Mouse (Mus musculus) urinary bladder, postnatal 14 days (tissue): ENCODE data around the gene Zbtb39.
A peak's percentile ranks its signal among the peaks of the same experiment; 100 is the strongest.
"Not testable (repeated sequence)": the region's sequence is repeated elsewhere in the genome, so short reads cannot be mapped to it uniquely, and the experiment has no call there.

Experiments
- DNase-seq: peaks from one replicate; pipeline ENCODE4 v3.0.0; 2021; ENCODE audit warnings: low spot score

The Zbtb39 gene

DNA sequence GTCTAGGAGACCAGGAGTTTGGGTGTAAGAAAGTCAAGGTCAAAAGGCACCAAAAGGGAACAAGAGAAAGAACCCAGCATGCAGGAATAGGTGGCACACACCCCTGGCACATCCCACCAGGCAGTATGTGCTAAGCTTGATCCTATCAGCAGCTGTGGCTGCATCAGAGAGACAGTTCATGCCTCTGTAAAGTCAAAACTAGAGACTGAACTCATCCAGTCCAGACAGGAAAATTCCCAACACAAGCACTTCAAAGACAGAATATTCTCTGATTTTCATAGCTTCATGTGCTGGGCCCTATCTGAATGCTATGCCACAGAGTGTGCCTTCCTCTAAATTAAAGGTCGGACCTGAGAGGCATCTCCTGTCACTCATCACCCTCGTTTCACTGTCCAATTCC, 1.8 kb upstream of the Zbtb39 start:
- no peak for DNase-seq

DNA sequence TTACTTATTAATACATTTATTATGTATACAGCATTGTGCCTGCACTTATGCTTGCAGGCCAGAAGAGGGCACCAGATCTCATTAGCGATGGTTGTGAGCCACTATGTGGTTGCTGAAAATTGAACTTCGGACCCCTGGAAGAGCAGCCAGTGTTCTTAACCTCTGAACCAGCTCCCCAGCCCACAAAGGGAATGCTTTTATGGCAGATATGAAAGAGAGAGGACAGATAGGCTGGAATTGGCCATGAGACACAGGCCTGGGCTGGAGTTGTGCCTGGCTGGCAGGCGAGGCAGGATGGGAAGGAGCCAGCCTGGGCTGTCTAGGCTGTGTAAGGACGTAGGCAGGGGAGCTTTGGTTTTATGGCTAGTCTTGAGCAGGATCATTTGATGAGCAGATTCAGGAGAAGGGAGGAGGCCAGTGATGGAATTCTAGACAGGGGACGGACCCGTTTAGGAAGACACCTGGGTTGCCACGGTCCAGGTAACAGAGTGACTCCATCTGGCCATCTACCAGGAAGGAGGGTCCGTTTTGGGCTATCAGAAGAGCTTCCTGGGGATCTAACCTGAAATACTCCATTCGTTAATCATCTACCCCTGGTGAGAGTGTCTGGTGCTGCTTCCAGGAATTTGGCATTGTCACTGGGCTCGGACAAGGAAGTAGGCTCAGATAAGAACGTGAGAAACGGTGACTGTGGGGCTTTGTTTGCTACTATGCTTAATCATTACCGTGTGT, 1.0 kb upstream of the Zbtb39 start:
- DNase-seq: peak; percentile 46

DNA sequence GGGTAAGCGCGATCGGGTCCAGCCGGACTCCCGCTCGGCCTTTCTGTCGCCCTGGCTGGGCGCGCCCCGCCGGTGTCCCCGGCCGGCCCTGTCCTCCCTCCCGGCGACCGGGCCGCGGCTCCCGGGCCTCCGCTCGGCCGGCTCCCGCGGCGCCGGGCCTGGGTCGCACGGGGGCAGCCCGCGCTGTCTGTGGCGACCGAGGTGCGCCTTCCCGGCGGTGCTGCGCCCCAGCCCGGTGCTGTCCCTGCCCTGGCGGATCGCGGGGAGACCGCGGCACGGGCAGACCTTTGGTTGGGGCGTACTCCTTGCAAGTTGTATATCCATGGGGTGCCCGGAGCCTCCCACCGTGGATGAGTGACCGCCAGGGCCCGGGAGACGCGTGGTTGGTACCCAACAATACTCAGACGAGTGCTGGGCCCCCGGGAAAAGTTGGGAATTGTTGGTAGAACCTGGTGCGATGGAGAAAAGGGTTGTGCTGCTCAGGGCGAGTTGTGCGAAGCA, 373 bp downstream of the Zbtb39 start:
- DNase-seq: no peak

DNA sequence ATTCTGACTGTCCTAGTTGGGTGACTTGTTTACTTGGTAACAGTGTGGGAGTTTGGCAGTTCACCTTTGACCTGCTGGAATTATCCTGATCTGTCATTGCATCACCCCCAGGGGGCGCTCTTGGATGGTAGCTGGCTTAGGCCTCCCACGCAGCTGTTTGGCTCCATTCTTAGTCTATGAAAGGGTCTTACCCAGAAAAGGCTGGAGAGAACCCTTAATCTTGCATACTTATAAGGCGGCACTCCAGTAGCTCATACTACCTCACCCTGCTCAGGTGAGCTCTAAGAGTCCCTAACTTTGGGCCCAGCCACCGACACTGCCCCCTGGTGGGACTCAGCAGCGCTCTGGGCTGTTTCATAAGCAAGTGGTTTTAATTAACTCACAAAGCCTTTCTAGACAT, 5.3 kb downstream of the Zbtb39 start:
- peak; percentile 33 for DNase-seq

DNA sequence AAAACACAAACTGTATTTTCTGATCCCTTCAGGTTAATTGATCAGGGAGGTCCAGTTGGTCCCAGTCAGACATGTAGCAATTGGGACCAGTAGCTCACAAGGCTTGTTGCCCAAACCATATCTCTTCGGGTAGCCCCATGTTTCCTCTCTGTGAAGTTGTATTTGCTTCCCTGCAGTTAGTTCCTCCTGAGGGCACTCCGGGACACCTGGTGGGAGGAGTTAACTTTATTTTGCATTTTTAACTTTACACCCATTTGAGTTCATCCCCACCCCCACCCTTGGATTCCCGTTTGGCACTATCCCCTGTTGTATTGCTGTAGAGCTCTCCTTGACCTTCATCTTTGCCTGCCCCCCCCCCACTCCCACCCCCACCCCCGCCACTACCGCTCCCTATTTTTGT, 6.5 kb downstream of the Zbtb39 start:
- DNase-seq: no peak

DNA sequence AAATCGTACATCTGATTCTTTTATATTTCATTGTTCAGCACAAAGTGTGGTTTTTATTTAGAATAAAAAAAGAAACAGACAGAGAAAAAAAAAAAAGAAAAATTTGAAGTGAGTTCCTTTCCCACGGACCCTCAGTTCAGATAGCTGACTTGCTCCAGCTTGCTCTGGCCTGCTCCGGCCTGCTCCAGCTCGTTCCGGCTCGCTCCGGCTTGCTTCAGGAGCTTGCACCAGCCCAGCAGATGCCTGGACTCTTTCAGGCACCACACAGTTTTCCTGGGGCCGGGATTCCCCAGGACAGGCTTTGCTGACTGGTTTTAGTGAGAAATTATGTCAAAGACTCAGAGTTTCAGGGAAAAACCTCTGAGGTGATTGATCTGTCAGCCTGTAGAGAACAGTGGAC, 7.9 kb downstream of the Zbtb39 start:
- no peak for DNase-seq

DNA sequence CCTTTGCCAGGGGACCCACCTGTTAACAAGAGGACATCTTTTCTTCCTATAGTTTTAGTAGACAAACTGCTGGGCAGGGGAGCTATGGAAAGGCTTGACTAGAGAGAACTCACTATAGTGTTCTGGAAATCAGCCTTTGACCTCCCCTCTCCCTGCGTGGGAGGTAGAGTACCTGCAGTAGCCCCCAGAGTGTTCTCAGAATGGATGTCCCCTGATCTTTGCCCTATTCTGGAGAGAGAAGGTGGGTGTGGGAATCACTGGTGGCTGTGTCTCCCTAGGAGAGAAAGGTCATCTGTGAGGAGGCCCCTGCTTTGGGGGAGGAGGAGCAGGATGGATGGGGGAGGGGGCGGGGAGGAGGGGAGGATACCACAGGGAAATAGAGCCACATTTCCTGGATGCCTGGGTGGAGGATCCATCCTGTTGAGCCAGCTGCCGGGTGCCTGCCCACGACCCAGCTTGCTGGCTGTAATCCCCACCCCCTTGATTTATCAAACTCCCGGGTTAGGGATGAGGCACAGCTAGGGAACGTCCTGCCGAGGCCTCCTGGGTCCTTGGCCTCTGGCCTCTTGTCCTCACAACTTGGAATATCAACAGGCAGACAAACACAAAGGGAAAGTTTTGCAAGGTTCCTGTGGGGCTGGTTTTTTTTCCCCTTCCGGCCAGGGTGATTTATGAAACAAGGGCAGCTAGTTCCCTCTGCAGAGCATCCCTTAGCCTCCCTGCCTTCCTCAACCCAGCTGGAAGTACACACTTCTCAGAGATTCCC, 9.7 kb downstream of the Zbtb39 start:
- DNase-seq: no peak

DNA sequence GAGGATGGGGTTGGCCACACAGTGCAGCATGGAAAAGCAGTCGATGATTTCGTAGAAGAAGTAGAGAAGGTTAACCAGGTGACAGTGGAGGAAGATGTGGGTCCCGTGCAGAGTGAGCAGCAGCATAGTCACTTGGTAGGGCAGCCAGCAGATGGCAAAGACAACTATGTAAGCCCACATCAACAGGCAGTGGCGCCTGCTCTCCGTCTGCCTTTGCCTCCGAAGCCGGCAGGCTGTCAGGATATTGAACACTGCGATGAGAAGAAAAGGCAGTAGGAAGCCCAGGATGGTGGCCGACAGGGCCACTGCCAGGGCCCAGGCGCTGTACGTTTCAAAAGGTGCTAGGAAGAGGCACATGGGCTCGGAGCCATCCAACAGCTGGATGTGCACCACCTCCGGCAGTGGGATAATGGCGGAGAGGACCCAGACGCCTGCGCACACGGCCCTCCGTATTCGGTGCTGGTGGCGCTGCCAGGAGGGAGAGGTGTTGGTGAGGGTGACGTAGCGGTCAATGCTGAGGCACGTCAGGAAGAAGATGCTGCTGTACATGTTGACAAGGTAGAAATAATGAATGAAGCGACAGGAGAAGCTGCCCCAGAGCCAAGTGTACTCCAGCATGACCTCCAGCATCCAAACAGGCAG, 10.9 kb downstream of the Zbtb39 start:
- no peak for DNase-seq

DNA sequence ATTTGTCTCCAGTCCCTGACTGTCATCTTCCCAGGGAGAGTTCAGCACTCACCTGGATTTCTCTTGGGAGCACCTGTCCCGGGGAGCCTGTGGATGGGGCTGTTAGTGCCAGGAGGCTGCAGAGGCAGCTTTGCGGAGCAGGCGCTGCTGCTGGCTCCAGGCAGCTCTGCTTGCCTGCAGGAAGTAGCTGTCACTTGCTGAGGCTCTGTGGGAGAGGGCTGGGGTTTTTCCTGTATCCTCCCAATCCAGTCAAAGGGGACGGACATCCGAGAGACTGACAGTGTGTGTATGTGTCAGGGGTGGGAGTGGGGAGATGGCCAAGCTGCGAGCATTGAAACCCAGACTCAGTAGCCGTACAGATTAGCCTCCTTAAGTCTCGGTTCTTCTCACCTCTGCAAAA, 12.2 kb downstream of the Zbtb39 start, which contains the start of gene Gpr182:
TSS of gene Gpr182 (minus strand) at position 185 of the 400 bp plus-strand sequence.
- DNase-seq: no peak

DNA sequence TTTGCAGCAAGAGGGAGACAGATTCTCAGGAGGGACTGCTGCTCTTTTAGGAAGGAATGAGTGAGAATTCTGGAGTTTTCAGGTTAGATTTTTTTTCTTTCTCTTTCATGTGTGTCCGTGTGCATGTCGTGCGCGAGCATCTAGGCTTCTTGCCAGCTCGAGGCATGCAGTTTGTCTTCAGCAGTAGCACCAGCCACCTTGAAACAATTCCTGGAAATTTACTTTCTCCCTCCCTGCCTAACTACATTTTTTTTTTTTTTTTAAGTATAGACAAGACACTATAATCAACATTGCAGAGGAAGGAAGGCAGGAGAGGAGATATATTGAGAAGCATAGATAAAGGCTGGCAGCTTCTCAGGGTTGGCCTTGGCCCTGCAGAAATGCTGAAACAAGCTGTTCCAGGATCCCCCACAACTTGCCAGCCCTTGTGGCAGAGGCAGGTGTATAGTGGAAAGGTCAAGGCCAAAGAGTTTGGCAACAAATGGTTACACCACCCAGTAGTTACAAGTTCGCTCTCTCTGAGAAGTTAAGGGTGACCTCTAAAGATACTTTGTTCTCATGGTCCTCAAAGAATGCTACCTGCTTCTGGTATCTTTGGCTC, 15.3 kb downstream of the Zbtb39 start:
- no peak for DNase-seq

DNA sequence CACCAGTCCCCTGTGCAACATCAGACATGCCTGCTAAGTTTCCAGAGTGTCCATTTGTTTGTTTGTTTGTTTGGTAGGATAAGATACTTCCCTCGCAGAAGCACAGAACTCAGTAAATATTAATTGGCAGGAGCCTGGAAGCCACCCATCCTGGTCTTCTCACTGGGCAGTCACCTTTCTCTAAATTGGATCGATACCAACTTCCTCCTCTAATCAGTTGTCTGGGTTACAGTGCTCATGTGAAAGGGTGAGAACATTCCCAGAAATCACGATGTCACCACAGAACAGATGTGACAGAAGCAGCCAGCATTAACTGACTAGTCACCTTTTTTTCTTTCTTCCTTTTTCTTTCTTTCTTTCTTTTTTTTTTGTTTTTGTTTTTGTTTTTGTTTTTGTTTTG, 15.9 kb downstream of the Zbtb39 start:
- no peak for DNase-seq

DNA sequence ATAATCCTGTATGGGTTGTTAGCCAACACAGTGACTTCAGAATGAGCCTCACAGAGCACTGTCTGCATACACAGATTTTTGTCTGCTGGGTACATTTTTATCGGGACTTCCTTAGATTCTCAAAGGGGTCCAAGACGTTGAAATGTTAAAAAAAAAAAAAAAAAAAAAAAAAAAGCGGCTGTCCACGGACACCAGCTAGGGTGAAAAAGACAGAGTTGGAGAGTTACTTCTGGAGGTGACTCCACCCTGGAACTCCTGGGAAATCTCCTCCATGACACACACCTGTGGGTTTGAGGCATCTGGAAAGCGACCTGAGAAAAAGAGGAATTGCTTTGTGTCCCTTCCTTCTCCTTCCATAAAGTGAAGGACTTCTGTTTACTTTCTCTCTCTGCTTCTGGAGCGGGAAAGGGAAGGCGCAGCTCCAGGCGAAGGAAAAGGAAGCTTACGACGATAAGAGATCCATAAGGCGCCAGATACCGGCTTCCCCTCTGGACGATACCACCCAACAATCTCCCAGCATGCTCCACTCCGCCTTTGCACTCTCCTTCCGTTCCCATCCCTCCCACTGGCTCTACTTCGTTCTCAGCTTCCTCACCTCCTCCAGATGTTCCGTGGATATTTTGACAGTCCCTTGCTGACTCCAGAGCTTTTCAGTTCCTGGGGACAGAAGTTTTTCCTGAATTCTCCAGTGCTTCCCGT, 16.6 kb downstream of the Zbtb39 start:
- DNase-seq: peak; percentile 1

DNA sequence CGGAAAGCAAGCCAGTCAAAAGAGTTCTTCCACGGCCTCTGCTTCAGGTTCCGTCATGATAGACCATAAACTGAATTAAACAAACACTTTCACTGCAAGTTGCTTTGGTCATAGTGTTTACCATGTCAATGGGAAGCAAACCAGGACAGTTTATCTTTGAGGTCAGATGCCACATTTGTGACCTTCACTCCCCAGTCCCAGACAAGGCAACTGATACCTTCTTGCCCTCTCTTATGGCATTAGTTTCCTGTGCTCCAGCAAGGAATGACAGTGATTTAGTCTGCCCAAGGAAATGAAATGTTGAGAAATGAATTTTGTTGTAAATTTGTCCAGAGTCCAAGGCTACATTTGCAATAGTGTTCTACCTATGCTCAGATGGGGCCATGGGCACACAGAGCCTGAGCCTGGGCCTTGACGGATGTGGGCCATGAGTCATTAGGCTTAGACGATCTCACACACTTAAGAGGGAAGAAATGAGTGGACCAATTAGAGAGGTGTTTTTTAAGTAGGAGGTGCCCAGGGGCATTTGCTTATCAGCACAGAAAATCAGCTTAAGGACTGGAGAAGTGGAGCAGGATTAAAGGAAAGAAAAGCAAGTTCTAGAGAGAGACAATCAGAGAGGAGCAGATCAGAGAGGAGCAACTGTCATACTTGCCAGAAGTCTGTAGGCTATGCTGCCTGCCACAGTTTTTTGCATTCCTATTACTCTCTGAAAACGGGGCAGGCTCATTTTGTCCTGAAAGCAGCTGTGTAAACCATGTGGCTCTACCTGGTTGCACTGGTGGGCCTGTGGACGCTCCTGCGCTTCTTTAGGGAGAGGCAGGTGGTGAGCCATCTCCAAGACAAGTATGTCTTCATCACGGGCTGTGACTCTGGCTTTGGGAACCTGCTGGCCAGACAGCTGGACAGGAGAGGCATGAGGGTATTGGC, 20.1 kb downstream of the Zbtb39 start, which contains the start of the genes Rdh1 and Rdh16f1:
TSS of gene Rdh1 (plus strand) at position 541 of the 930 bp plus-strand sequence.
TSS of gene Rdh16f1 (plus strand) at position 607 of the 930 bp plus-strand sequence.
- no peak for DNase-seq

DNA sequence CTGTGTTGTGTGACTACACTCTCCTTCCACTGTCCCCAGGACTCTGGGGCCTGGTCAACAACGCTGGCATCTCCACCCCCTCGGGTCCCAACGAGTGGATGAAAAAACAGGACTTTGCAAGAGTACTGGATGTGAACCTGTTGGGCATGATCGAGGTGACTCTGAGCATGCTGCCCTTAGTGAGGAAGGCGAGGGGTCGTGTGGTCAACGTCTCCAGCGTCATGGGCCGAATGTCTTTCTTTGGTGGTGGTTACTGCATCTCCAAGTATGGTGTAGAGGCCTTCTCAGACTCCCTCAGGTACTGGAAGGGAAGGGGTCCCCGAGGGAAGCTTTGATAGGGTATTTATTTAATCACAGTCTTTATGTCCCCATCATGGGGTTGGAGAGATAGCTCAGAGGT, 23.6 kb downstream of the Zbtb39 start:
- not testable (repeated sequence) for DNase-seq

DNA sequence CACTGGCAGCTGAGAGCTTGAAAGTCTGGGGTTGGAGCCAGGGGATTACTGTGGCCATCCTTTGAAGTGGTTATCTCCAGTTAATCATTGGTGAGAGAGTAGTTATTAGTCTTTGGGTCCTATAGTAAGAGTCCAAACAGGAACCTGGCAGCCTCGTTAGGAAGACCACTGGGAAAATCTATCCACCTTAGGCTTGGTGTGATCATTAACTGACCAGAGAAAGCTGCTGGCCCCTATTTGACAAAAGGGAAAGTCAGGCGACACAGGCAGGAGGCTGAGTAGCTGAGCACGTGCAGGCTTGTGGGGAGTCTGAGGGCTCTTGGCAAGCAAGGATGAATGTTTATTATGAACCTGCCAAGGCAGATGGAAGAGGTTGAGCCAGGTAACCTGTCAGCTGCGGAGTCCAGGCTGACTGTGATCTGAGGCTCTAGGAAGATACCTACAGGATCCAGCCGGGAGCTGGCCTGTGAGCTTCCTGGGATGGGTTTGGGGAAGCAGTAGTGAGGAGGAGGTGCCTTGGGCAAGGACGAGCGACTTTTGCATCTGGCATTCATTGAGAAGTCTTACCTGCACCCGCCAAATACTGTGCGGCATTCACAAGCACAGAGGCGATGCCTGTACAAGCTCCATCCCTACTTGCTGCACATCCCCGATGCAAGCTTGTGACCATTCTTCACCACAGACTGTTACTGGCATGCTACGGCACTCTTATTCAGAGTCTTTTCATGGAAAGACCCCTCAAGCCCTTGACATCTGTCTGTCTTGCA, 24.8 kb downstream of the Zbtb39 start:
- no peak for DNase-seq

DNA sequence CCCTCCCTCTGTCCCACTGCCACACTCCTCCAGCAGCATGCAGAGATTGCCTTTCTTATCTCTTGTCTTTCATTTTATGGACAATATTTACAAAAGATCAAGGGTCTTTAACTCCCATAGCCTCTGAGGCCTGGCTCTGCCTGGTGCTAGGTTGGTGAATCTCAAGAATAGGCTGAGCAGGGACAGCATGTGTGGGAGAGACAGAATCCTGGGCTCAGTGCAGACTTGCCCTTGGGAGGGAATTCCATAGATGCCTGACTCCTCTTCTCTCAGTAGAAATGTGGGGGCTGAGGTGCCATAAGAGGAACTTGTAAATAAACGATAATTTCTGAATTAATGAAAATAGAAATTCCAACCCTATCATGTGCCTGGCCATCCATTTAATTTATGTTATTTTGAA, 27.2 kb downstream of the Zbtb39 start:
- DNase-seq: no peak

DNA sequence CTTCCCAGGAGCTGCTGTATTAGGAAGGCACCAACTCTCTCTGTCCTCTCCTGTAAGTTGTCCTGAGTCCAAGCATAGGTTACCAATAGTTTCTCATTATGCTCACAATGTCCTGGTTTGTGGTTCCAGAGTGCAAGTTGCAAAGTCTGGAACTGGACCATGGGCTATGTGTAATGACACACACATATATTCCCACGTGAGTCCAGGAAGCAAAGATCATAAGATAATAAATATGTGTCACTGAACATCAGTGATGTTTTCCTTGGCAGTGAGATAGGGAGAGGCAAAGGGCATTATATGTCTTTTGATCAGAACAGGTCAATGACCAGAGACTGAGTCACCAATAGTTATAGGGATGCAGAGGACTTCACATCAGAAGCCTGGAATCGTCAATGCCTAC, 36.7 kb downstream of the Zbtb39 start, which contains the start of gene Rdh9:
TSS of gene Rdh9 (plus strand) at position 376 of the 400 bp plus-strand sequence.
- DNase-seq: no peak

DNA sequence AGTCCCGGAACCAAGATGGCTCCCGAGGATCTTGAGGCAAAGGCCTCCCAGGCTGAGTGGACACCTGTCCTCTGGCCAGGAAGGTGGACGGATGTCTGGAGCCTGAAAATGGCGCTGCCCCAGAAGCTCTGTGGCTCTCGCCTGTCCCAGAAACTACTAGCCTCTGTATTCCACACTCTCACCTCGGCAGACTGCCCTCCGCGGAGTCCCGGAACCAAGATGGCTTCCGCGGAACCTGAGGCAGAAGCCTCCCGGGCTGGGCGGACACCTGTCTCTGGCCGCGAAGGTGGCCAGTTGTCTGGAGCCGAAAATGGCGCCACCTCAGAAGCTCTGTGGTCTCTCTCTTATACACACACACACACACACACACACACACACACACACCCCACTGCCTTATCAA, 43.0 kb downstream of the Zbtb39 start:
- not testable (repeated sequence) for DNase-seq

DNA sequence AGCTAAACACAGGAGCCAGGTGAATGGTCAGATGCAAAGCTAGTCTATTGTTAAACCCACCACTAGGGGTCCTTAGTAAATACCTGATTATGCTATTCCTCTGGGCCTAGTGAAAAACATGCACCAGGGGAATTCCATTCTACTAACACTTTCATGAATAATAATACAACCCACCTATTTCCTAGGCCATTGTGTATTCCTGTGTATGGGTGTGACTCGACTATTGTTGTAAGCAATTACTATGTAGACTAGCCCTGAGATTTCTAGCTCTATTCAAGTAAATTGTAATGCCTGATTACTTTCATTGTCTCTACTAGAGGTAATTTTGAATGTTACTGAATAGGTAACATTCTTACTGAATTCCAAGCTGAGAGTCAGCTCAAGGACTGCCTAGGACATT, 46.1 kb downstream of the Zbtb39 start:
- DNase-seq: not testable (repeated sequence)
